Mouse (Mus musculus) liver, embryonic 11.5 days (tissue): ENCODE data around the gene Mif. TPM values are rescaled to one million over a fixed set of nuclear protein-coding genes. Genes with fewer than 3 reads are reported as not detected.
A peak's percentile ranks its signal among the peaks of the same experiment; 100 is the strongest.
"Not testable (repeated sequence)": the region's sequence is repeated elsewhere in the genome, so short reads cannot be mapped to it uniquely, and the experiment has no call there.

Source experiments
- ATAC-seq: fragments of 200-750 bp; cut with Nextera tagmentation; replicated peaks from 2 replicates; pipeline ENCODE4 v1.8.0; 2017; ENCODE audit warnings: moderate number of reproducible peaks, mild to moderate bottlenecking, moderate TSS enrichment, moderate library complexity; ENCODE audit not compliant: low FRiP score
- DNase-seq: peaks from one replicate; pipeline ENCODE4 v3.0.0-alpha.2; 2017; ENCODE audit warnings: low spot score
- H3K27ac ChIP-seq: fragments of 300-500 bp; sonication (generic); 2 replicates; pipeline ENCODE4 v1.5.1; 2014; ENCODE audit warnings: mild to moderate bottlenecking, low read depth, low read length, control low read depth
- H3K27me3 ChIP-seq: fragments of 300-500 bp; sonication (generic); replicated peaks from 2 replicates; pipeline ENCODE4 v1.6.1; 2014; ENCODE audit warnings: low read length, mixed read lengths; ENCODE audit not compliant: control insufficient read depth, insufficient read depth
- H3K36me3 ChIP-seq: fragments of 300-500 bp; sonication (generic); 2 replicates; pipeline ENCODE4 v1.6.1; 2014; ENCODE audit warnings: mild to moderate bottlenecking, low read length, moderate library complexity, mixed read lengths; ENCODE audit not compliant: control insufficient read depth, insufficient read depth
- H3K4me1 ChIP-seq: fragments of 300-500 bp; sonication (generic); replicated peaks from 2 replicates; pipeline ENCODE4 v1.6.1; 2014; ENCODE audit warnings: low read length, mixed read lengths; ENCODE audit not compliant: control insufficient read depth, insufficient read depth
- H3K4me2 ChIP-seq: fragments of 300-500 bp; sonication (generic); 2 replicates; pipeline ENCODE4 v1.6.1; 2014; ENCODE audit warnings: mild to moderate bottlenecking, control low read depth, moderate library complexity
- H3K4me3 ChIP-seq: fragments of 300-500 bp; sonication (generic); 2 replicates; pipeline ENCODE4 v1.5.1; 2014; ENCODE audit warnings: low read depth, low read length, control low read depth
- H3K9ac ChIP-seq: fragments of 300-500 bp; sonication (generic); 2 replicates; pipeline ENCODE4 v1.6.1; 2014; ENCODE audit warnings: low read depth, low read length, control low read depth
- H3K9me3 ChIP-seq: fragments of 300-500 bp; sonication (generic); 2 replicates; pipeline ENCODE4 v1.6.1; 2016; ENCODE audit warnings: low read length, inconsistent platforms, mixed read lengths; ENCODE audit not compliant: control insufficient read depth
- WGBS: fragments of 180-500 bp; shearing (Covaris S2); extraction: QIAGEN DNeasy Blood & Tissue Kit; methylation state at CpG from one replicate; pipeline ENCODE4 v1.1.7; 2014; 5-methylcytosine and 5-hydroxymethylcytosine counted together
- polyA plus RNA-seq: library from polyadenylated mRNA; unstranded; fragments of >200 nt; fragmentation: Nextera tagmentation; extraction: Ambion mirVana; gene quantifications from 2 replicates; pipeline ENCODE4 v1.2.1, GENCODE M21; 2014

Mif gene
- polyA plus RNA-seq, 1 experiment from 2014 or later = 2,772 TPM

DNA sequence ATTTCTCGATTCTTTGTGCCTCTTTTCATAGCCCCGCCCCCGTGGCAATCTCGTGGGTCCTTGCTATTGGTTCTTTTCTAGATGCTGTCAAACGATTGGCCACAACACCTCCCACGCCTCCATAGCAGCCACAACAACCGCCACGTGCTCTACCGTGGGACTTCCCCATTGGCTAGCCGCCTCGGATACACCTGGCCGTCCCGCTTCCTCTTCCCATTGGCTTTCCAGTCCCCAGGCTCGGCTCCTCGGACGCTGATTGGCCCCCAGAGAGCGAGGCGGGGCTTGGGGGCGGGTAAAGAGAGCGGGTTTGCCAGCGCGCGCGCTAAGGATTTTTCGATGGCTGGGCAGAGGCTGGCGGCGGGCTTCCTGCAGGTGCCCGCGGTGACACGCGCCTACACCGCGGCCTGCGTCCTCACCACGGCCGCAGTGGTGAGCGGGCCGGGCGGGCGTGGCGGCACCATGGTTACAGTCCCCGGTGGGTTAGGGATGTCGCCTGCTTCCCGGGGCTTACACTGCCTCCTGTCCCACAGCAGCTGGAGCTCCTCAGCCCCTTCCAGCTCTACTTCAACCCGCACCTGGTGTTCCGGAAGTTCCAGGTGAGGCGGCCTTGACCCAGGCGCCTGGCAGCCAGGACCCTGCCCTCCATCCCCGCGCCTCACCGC lies 33.2 kb upstream of the Mif start, which contains the start of gene Derl3:
Gene Derl3, plus strand, starts transcription at position 325 of the 662 bp plus-strand sequence.
- no peaks in the 10 kb centered on the region for H3K27me3 ChIP-seq
- peak; percentile 98 for ATAC-seq
- 3% methylated on average over 49 of the region's 51 CpGs for whole genome bisulfite sequencing

DNA sequence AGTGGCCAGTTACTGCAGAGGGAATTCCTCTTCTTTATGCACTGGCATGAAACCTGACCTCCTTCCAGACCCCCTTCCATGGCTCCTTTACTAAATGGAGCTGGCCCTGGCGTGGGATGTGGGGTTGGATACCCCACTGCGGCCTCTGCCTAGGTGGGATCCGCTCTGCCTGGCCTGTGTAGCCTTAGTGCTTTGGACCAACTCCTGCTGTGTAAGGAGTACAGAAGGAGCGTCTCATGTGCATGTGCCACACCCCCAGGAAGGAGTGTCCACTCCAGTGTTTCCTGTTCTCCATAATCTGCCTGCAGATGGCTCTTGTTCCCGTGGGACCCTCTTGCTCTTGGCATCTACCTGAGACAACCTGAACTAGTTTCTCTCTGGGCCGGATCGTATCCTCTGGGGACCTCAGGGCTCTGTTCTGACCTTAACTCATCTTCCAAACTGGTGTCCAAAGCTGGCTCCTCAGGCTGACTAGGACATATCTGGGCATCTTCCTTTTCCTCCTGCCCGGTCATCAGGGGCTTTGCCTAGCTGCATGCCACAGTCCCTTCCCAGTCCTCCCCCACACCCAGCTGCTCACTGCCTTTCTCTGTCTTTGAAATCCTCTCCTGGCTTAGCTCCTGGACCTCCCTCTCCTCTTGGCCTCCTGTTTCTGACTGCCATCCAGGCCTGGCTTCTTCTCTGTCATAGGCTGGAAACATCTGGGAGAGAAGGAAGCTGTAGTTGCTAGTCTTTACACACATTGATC lies 29.5 kb upstream of the Mif start:
- Histone ChIP-seq H3K27me3 (no peaks in the 10 kb centered on the region), H3K4me2 (no peak overlapping the region), H3K27ac (no peak overlapping the region), H3K4me1 (peaks cover 12% of the 10 kb centered on the region), H3K4me3 (no peak overlapping the region), H3K36me3 (peaks cover 4% of the 10 kb centered on the region; the same call in 1 of the 2 replicates), H3K9me3 (no peaks in the 10 kb centered on the region), H3K9ac (no peak overlapping the region)
- ATAC-seq (no peak), DNase-seq (no peak)
- WGBS = 51% methylated on average over 8 of the region's 8 CpGs

More for the DNA sequence above, 33.2 kb upstream of the Mif start, which contains the start of gene Derl3:
- Histone ChIP-seq H3K36me3 (peaks cover 24% of the 10 kb centered on the region), H3K4me1 (peaks cover 12% of the 10 kb centered on the region), H3K27ac (no peak within 1 kb of the TSS), H3K4me3 (peak within 1 kb of the TSS; percentile 44), H3K9ac (peak within 1 kb of the TSS; percentile 42), H3K9me3 (no peaks in the 10 kb centered on the region), H3K4me2 (peak within 1 kb of the TSS; percentile 86)
- peak; percentile 89 for DNase-seq

DNA sequence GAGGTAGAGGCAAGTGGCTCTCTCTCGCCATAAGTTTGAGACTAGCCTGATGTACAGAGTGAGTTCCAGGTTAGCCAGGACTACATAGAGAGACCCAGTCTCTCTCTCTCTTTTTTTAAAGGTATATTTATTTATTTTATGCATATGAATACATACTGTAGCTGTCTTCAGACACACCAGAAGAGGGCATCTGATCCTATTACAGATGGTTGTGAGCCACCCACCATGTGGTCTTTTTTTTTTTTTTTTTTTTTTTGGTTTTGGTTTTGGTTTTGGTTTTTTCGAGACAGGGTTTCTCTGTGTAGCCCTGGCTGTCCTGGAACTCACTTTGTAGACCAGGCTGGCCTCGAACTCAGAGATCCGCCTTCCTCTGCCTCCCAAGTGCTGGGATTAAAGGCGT lies 27.5 kb upstream of the Mif start:
- whole genome bisulfite sequencing = 81% methylated on average over 5 of the region's 5 CpGs
- H3K9me3 ChIP-seq = not testable (repeated sequence)

DNA sequence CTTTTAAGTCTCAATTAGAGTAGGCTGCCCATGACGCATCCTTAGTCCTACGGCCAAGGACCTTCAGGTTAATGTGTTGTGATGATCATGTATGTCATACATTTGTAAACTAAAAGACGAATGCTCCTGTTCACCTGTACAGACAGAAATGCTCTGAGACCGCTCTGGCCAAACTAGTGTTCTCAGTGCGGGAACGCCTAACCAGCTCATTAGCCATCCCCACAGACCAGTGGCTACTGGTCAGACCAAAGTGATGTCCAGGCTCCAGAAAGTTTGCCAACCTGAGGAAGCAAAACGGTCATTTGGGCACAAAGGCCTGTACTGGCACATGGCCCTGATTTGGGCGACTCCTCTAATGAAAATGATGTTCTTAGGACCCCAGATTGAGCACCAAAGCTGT lies 24.7 kb upstream of the Mif start:
- H3K4me1 ChIP-seq = no peaks in the 10 kb centered on the region
- WGBS = 87% methylated on average over 8 of the region's 8 CpGs
- DNase-seq (no peak), ATAC-seq (no peak)
- H3K9ac ChIP-seq = no peak overlapping the region
- H3K27me3 ChIP-seq = peaks cover 4% of the 10 kb centered on the region; the same call in 1 of the 2 replicates
- no peaks in the 10 kb centered on the region for H3K36me3 ChIP-seq
- H3K27ac ChIP-seq = no peak overlapping the region
- no peak overlapping the region for H3K4me2 ChIP-seq
- H3K9me3 ChIP-seq = no peaks in the 10 kb centered on the region
- H3K4me3 ChIP-seq = no peak overlapping the region

More for the DNA sequence above, 27.5 kb upstream of the Mif start:
- H3K4me3 ChIP-seq, H3K4me1 ChIP-seq, ATAC-seq, H3K4me2 ChIP-seq, H3K27ac ChIP-seq, DNase-seq, H3K27me3 ChIP-seq, H3K9ac ChIP-seq, H3K36me3 ChIP-seq: not testable (repeated sequence)

DNA sequence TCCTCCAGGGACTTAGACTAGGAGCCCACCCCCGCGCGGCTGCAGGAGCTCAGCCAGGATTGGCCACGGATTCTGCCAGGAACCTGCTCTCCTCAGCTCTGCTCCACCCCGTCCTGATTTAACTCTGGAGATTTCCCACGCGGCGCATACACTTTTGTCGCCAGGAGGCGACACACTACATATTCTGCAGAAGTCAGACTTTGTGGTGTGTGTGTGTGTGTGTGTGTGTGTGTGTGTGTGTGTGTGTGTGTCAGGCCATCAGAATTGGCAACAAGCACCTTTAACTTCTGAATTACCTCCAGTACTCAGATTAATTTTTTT lies 23.2 kb upstream of the Mif start:
- WGBS = under 1% methylated on average over 10 of the region's 10 CpGs
- ATAC-seq = peak; percentile 55
- peak overlapping the region; percentile 17; the same call in 1 of the 2 replicates for H3K4me3 ChIP-seq

DNA sequence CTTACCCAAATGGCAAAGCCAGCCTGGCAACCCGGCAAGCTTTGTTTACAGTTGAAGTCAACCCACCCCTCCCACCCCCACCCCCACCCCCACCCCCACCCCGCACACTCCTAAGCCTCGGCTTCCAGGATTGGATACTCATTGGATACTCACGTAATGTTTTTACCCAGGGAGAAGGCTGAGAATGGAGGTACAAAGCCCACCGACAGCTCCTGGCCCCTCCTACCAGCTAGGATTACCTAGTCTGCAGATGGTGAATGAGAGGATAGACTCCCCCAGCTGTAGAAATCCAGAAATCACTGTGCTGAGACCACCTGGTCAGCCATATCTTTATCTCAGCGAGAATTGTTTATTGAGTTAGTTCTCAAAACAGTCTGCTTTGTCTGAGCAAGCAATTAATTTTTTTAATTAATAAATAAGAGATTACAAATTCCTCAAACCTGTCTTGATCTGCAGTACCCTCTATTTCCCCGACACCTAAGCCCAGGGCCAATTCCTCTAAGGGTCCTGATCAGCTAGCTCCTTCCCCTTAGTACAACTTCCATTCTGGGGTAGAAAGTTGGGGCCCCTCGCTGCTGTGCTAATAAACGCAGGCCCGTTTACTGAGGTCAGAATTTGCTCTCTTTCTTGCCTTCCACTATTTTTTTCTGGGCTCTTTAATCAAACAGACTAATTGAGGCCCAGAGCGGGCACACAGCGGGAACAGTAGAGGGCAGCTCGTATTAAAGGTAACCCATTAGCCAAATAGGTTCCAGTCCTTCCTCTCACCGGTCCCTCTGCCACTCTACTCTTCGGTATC lies 22.6 kb upstream of the Mif start:
- ATAC-seq = peak; percentile 63; the same call in 1 of the 2 replicates
- no peak for DNase-seq
- no peaks in the 10 kb centered on the region for H3K36me3 ChIP-seq
- peaks cover 4% of the 10 kb centered on the region; the same call in 1 of the 2 replicates for H3K27me3 ChIP-seq
- H3K4me1 ChIP-seq = no peaks in the 10 kb centered on the region
- no peaks in the 10 kb centered on the region for H3K9me3 ChIP-seq
- peak overlapping the region; percentile 17 for H3K4me3 ChIP-seq
- peak overlapping the region; percentile 50 for H3K4me2 ChIP-seq
- H3K27ac ChIP-seq = peak overlapping the region; percentile 55
- no peak overlapping the region for H3K9ac ChIP-seq
- WGBS = 12% methylated on average over 15 of the region's 15 CpGs

More for the DNA sequence above, 23.2 kb upstream of the Mif start:
- Histone ChIP-seq H3K36me3 (no peaks in the 10 kb centered on the region), H3K4me2 (peak overlapping the region; percentile 50), H3K4me1 (no peaks in the 10 kb centered on the region), H3K9ac (no peak overlapping the region), H3K9me3 (no peaks in the 10 kb centered on the region), H3K27ac (peak overlapping the region; percentile 55), H3K27me3 (peaks cover 4% of the 10 kb centered on the region; the same call in 1 of the 2 replicates)
- no peak for DNase-seq

DNA sequence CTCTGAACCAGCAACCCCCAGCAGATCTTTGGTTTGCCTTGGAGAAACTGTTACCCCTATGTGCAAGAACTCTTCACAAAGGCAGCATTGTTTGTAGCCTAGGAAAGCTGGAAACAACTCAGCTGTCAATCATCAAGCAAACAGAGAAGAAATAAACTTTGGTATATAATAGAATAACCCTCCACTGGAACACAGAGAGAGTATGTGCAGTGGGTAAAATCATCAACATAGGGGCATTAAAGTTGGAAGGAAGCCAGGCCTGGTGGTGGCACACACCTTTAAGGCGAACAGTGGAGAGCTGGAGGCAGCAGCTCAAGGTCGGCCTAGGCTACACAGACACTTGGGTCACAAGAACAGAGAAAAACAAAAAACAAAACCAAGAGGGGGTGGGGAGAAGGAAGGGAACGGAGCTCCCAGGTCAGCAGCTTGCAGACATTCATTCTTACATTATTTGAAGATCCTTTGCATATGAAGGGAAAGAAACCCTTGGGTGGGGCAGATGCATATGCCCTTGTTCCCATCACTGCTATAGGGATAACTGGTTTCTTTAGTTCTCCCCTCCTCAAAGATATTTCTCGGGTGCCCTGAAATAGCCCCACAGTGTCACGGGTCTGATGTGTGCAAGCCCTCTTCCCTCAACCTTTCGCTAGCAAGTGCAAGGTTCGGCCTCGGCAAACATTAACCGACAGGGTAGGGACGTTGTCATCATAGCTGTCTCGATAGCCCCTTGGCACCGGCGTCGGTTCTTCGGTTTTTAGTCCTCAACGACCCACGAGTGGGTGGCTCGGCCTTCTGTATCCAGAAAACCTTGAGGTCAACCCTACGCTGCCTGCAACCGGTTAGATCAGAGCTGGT lies 21.8 kb upstream of the Mif start:
- ATAC-seq = peak; percentile 57; the same call in 1 of the 2 replicates

More for the DNA sequence above, 21.8 kb upstream of the Mif start:
- H3K4me1 ChIP-seq = no peaks in the 10 kb centered on the region
- peaks cover 4% of the 10 kb centered on the region; the same call in 1 of the 2 replicates for H3K27me3 ChIP-seq
- DNase-seq = peak; percentile 40
- H3K4me2 ChIP-seq = peak overlapping the region; percentile 35
- no peaks in the 10 kb centered on the region for H3K36me3 ChIP-seq
- no peak overlapping the region; the same call in 1 of the 2 replicates for H3K4me3 ChIP-seq
- no peak overlapping the region for H3K9ac ChIP-seq
- 25% methylated on average over 20 of the region's 20 CpGs for WGBS
- H3K9me3 ChIP-seq = no peaks in the 10 kb centered on the region
- H3K27ac ChIP-seq = peak overlapping the region; percentile 38
